Mouse (Mus musculus) cerebellum, adult 11-12 months (tissue): ENCODE results near the gene Dlgap4.

ENCODE experiments used
- DNase-seq: peaks from one replicate; pipeline ENCODE4 v3.0.0; 2022

Gene Dlgap4

GRCm38 (mm10) chr2:156664407-156664806 lies 50.9 kb downstream of the Dlgap4 start:
- no peak for DNase-seq

DNA sequence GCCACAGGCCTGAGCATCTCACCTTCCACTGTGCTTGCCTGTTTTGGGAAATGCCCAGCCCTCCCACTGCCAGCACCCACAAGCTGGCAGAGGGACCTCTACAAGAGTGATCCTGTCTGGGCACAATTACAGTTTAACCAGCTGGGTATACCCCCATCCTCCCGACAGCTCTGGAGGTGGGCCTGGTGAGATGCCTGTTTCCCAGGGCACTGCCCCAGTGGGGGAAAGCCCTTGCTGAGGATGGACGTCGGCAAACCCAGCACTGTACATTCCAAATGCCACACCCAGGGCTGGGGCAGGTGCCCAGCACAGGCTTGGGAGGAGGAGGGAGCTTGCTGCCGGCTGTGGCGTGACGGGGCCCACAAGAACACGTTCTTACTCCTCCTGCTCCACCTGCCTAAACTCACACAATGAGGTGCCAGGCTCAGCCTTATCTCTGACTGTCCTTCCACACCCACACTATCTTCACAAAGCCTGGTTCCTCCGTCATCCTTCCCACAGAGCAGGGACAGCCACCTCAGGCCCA lies 51.6 kb downstream of the Dlgap4 start:
- DNase-seq = no peak

DNA sequence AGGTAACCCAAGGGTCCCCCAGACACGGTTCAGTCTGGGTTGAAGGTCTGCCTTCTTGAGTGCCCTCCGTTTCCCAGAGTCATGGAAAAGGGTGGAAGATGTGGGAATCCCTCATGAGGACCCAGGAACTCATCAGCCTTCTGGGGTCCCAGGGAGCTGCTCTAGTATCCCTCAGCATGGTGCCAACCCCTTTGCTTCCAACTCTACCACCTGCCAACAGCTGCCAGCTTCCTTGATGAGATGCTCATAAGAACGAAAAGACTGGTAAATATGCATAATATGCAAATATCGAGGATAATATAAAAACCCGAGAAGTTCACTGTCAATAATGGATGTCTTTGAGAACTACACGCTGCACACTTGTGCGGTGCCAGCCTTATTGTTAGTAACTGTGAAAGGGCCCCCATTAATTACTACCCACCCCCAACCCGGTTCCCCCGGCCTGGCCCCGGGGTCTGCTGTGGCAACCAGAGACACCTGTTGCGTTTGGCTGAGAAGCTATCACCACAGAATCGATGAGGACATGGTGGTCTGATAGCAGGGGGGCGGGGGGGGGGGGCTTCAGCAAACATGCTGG lies 52.2 kb downstream of the Dlgap4 start:
- DNase-seq = no peak

GRCm38 (mm10) chr2:156666231-156666630 lies 52.7 kb downstream of the Dlgap4 start:
- DNase-seq = no peak

GRCm38 (mm10) chr2:156667290-156667689 lies 53.8 kb downstream of the Dlgap4 start:
- DNase-seq = no peak

DNA sequence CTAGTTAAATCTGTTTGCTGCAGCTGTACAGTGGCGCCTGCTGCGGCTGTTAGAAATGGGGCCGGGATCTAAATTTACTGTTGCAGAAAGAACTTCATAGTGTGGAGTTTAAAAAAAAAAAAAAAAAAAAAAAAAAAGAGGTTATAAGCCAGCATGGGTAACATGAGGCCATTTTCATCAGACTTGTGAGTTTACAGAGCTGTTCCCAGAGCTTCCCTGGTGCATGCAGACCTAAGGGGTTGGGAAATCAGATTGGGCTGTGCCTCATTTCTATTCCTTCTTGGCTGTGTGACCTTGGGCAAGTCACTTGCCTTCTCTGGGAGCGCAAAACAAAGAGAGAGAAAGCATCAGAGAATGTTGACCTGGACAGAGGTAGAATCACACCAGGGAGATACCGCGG lies 55.1 kb downstream of the Dlgap4 start:
- no peak for DNase-seq

GRCm38 (mm10) chr2:156673307-156673706 lies 59.8 kb downstream of the Dlgap4 start:
- DNase-seq = no peak

GRCm38 (mm10) chr2:156673881-156674669 lies 60.6 kb downstream of the Dlgap4 start:
- DNase-seq = no peak

GRCm38 (mm10) chr2:156676885-156677284 lies 63.4 kb downstream of the Dlgap4 start:
- DNase-seq = no peak

GRCm38 (mm10) chr2:156678112-156678511 lies 64.6 kb downstream of the Dlgap4 start:
- DNase-seq = peak; percentile 89

GRCm38 (mm10) chr2:156682965-156683364 lies 69.5 kb downstream of the Dlgap4 start:
- no peak for DNase-seq

DNA sequence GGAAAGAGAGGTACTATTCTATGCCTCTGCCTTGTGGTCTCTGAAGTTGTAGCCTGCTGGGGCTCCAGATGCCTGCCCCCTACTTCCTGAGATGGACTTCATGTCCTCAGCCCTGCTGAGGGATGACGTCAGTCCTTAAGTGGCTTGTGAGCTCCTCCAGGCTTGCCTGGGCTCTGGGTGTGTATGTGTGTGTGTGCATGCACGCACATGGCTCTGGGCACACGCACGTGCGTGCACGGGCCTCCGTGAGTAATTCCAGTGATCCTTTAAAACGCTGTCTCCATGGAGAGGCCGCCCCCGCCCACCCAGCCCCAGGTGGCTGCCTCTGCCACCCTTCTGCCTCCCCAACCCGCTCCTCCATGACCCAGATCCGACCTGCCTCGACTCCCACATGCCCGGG lies 72.5 kb downstream of the Dlgap4 start:
- no peak for DNase-seq

GRCm38 (mm10) chr2:156686754-156687153 lies 73.2 kb downstream of the Dlgap4 start:
- no peak for DNase-seq

DNA sequence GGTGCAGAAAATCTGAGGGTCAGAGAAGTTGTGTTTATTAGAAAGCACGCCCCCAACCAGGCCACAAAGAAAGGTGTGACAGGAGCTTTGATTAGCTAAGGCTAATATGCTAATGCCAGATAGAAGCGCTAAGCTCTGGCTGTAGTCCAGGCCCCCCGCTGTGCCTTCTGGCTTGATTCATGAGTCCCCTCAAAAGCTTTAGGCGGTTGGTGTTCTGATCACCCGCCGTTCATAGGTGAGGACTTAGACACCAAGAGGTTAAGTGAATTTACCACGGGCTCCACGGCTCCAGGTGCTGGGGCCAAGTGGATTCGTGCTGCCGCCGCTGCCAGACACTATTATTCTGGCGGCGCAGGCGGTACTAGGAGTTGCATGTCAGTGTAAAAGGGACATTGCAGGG lies 75.1 kb downstream of the Dlgap4 start:
- DNase-seq = peak; percentile 64

GRCm38 (mm10) chr2:156690833-156691232 lies 77.3 kb downstream of the Dlgap4 start:
- DNase-seq = no peak

GRCm38 (mm10) chr2:156691746-156692145 lies 78.2 kb downstream of the Dlgap4 start:
- DNase-seq = no peak

- DNase-seq = no peak
Measured at GRCm38 (mm10) chr2:156693241-156693807, 79.8 kb downstream of the Dlgap4 start.

- DNase-seq = no peak
Measured at GRCm38 (mm10) chr2:156697261-156697660, 83.8 kb downstream of the Dlgap4 start.

- DNase-seq = no peak
Measured at GRCm38 (mm10) chr2:156698168-156698567, 84.7 kb downstream of the Dlgap4 start.

- DNase-seq = peak; percentile 73
Measured at GRCm38 (mm10) chr2:156705473-156705872, 92.0 kb downstream of the Dlgap4 start.

- DNase-seq = peak; percentile 58
Measured at GRCm38 (mm10) chr2:156716683-156717082, 103.2 kb downstream of the Dlgap4 start.

DNA sequence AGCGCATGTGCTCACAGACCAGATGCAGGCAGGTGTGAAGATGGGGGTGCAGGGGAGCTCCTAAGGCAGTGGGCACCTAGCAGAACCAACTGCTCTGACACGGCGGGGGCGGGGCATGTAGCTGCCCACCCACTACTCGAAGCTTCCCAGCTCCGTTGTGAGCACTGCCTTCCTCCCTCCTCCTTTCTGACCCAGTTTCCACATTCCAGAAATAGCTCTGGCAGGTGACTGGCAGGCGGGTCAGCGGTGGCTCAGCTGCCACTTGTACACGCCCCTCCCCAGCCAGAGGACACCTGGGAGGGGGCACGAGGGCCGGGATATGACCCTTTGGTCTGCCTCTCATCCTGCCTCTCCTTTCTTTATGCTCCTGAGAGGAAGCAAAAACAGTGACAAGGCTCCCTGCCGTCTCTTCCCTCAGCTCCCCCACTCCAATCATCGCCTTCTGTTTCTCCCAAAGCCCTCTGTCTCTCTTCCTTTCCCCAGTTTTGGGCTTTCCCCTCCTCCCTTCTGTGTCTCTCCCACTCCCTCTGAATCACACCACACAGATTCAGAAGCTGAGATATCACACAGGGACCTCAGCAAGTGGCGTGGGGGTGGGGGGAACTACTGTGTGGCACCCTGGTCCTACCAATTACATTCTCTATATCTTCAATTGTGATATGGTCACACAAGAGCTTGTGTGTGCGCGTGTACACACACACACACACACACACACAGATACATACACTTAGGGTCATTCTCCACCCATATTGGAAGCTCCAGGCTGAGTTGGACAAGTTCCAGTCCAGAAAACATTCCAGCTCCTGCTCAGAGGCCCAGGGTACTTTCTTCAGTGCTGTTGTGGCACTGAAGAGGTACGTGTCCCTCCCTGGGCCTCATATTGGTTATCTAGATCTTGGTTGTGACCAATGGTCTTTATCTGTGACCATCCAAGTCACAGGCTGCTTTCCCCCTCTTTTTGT lies 104.1 kb downstream of the Dlgap4 start:
- DNase-seq = peak; percentile 84

DNA sequence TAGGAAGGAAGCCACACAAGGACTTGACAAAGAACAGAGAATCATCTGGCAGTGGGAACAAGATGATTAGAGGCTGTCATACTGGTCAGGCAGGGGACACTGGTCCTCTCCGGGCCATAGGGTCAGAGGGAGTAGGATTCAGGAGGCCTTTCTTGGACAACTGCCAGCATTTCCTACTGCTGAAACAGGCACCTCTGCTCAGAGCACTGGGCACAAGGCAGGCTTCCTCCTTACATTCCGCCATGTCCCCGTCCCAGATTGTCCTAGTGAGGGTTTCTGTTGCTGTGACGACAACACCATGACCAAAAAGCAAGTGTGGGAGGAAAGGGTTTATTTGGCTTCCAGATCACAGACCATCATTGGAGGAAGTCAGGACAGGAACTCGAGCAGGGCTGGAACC lies 105.3 kb downstream of the Dlgap4 start:
- peak; percentile 64 for DNase-seq
